Mouse (Mus musculus) neural tube, embryonic 12.5 days (tissue): ENCODE data around the gene En1. TPM values are rescaled to one million over a fixed set of nuclear protein-coding genes. Genes with fewer than 3 reads are reported as not detected.

Source experiments
- ATAC-seq: fragments of 200-750 bp; cut with Nextera tagmentation; 2 replicates; pipeline ENCODE4 v1.8.0; 2017; ENCODE audit warnings: low read depth, mild to moderate bottlenecking, moderate TSS enrichment, moderate library complexity; ENCODE audit not compliant: low FRiP score
- H3K27ac ChIP-seq: fragments of 300-500 bp; sonication (generic); 2 replicates; pipeline ENCODE4 v1.5.1; 2016
- H3K27me3 ChIP-seq: fragments of 300-500 bp; sonication (generic); replicated peaks from 2 replicates; pipeline ENCODE4 v1.6.1; 2016; ENCODE audit warnings: mild to moderate bottlenecking
- H3K36me3 ChIP-seq: fragments of 300-500 bp; sonication (generic); 2 replicates; pipeline ENCODE4 v1.6.1; 2016; ENCODE audit warnings: mild to moderate bottlenecking
- H3K4me1 ChIP-seq: fragments of 300-500 bp; sonication (generic); 2 replicates; pipeline ENCODE4 v1.6.1; 2016
- H3K4me2 ChIP-seq: fragments of 300-500 bp; sonication (generic); replicated peaks from 2 replicates; pipeline ENCODE4 v1.6.1; 2016; ENCODE audit warnings: mild to moderate bottlenecking
- H3K4me3 ChIP-seq: fragments of 300-500 bp; sonication (generic); 2 replicates; pipeline ENCODE4 v1.5.1; 2016
- H3K9ac ChIP-seq: fragments of 300-500 bp; sonication (generic); 2 replicates; pipeline ENCODE4 v1.6.1; 2016; ENCODE audit warnings: mild to moderate bottlenecking
- H3K9me3 ChIP-seq: fragments of 300-500 bp; sonication (generic); 2 replicates; pipeline ENCODE4 v1.6.1; 2016; ENCODE audit warnings: mild to moderate bottlenecking
- WGBS: fragments of 180-500 bp; shearing (Covaris S2); methylation state at CpG from one replicate; pipeline ENCODE4 v1.1.7; 2016; 5-methylcytosine and 5-hydroxymethylcytosine counted together
- polyA plus RNA-seq: library from polyadenylated mRNA; unstranded; fragments of >200 nt; fragmentation: Nextera tagmentation; extraction: Ambion mirVana; gene quantifications from 2 replicates; pipeline ENCODE4 v1.2.1, GENCODE M21; 2016

The En1 gene
- polyA plus RNA-seq, 1 experiment from 2014 or later, result 4.2 TPM

- no peaks in the 10 kb centered on the region for H3K4me1 ChIP-seq
- WGBS, result 56% methylated on average over 7 of the region's 7 CpGs
- H3K36me3 ChIP-seq, result no peaks in the 10 kb centered on the region
- H3K4me2 ChIP-seq, result no peak overlapping the region
- H3K27ac ChIP-seq, result no peak overlapping the region
- H3K9ac ChIP-seq, result no peak overlapping the region
- no peak; the same call in 1 of the 2 replicates for ATAC-seq
- no peaks in the 10 kb centered on the region for H3K27me3 ChIP-seq
- no peaks in the 10 kb centered on the region for H3K9me3 ChIP-seq
- no peak overlapping the region for H3K4me3 ChIP-seq
Measured at GRCm38 (mm10) chr1:120654950-120655396, 52.8 kb downstream of the En1 start.

Other genes with a start within 250 kb of the En1 start
- not detected in 2 replicates for gene Marco, start 97.4 kb upstream of the En1 start, polyA plus RNA-seq